Mouse (Mus musculus) bone marrow macrophage, adult 2 months (primary cell): ENCODE data around the gene Gm9999. TPM values are rescaled to one million over a fixed set of nuclear protein-coding genes. Genes with fewer than 3 reads are reported as not detected.
A peak's percentile ranks its signal among the peaks of the same experiment; 100 is the strongest.

Experiments used
- H3K27ac ChIP-seq: 2 replicates; pipeline ENCODE4 v1.5.1; 2012; ENCODE audit warnings: low read depth, low read length; ENCODE audit not compliant: insufficient read depth
- H3K4me1 ChIP-seq: 2 replicates; pipeline ENCODE4 v1.6.1; 2012; ENCODE audit warnings: low read length; ENCODE audit not compliant: control insufficient read depth, insufficient read depth
- H3K4me3 ChIP-seq: 2 replicates; pipeline ENCODE4 v1.5.1; 2012; ENCODE audit warnings: mild to moderate bottlenecking, low read length, moderate library complexity; ENCODE audit not compliant: insufficient read depth
- CTCF ChIP-seq: IDR thresholded peaks from 2 replicates; pipeline ENCODE4 v1.5.1; 2012; ENCODE audit warnings: low read depth, mild to moderate bottlenecking, low read length, moderate library complexity
- POLR2A ChIP-seq: IDR thresholded peaks from 2 replicates; pipeline ENCODE4 v1.6.1; 2012; ENCODE audit warnings: mild to moderate bottlenecking, low read depth, low read length, borderline replicate concordance
- polyA plus RNA-seq: library from polyadenylated mRNA; stranded (reverse); fragments of >200 nt; gene quantifications from 2 replicates; pipeline ENCODE4 v1.2.4, GENCODE M21; 2012; ENCODE audit not compliant: missing spikeins, insufficient read depth, insufficient read length

Gm9999 gene
- polyA plus RNA-seq, 1 experiment = not detected

GRCm38 (mm10) chr7:46997644-46998395 lies 14.4 kb downstream of the Gm9999 start:
- Histone ChIP-seq H3K4me1 (peaks cover 28% of the 10 kb centered on the region), H3K27ac (no peak overlapping the region), H3K4me3 (no peak overlapping the region)
- TF ChIP-seq CTCF (no peak), POLR2A (no peak)

DNA sequence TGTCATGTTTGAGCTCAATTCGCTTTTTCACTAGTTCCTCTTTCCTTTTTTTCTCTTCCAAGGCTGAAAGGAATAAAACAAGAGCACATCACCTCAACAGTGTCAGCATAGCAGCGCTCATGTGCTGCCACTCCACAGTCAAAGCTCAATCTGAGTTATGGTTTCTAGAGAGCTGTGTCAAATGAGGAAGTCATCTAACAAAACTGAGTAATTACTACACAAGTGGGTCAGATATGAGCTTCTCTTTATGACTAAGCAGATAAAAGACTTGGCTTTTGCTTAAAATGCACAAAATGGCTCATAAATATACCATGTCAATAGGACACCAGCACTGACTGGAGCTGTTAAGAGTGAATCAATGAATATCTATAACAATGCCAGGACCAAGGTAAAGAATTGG lies 15.6 kb downstream of the Gm9999 start:
- Histone ChIP-seq H3K4me1 (peaks cover 34% of the 10 kb centered on the region), H3K27ac (0 out of 2 replicates have a peak overlapping the region, but pooled peaks have one; percentile 43), H3K4me3 (no peak overlapping the region)
- TF ChIP-seq CTCF = no peak

DNA sequence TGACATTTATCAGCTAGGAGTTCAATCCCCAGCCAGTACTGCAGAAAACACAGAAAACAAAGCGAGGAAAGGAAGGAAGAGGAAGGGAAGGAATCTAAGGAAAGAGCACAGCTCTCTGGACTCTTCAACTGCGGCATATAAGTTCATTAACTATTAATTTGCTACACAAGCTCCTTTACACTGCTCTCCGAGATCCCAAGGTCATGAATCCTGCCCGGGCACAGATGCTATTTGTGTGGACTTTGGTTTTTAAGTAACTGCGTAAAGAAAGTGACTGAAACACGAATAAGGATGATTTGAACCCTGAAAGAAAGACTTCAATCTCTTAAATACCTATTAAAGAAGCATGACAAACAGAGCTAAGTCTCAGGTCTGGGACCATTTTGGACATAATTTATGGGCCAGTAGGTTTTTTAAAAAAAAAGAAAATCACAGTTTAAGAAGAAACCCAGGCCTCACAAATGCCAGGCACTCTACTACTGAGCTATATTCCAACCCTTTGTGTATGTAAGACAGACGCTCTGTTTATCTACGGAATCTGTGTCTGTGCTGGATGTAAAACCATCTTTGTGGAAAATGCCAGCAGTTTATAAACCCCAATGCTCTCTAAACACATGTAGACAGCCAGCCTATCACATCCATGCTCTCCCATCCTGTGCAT lies 16.7 kb downstream of the Gm9999 start:
- H3K4me3 ChIP-seq = no peak overlapping the region
- H3K27ac ChIP-seq = no peak overlapping the region
- H3K4me1 ChIP-seq = peaks cover 34% of the 10 kb centered on the region
- no peak for TF ChIP-seq POLR2A
- TF ChIP-seq CTCF = no peak

DNA sequence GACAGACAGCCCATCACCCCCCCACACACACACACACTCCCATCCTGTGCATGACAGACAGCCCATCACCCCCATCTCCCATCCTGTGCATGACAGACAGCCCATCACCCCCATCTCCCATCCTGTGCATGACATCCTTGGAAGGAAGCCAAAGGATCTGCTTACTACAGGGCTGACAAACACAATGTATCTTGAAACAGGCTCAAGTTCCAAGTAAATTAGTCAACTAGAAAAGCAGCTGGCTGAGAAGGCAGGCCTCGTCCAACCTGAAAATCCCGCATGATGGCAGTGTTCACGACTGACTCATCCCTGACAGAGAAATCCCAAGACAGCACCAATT lies 17.2 kb downstream of the Gm9999 start:
- Histone ChIP-seq H3K27ac (no peak overlapping the region), H3K4me3 (no peak overlapping the region), H3K4me1 (peaks cover 34% of the 10 kb centered on the region)
- TF ChIP-seq CTCF = no peak
- no peak for TF ChIP-seq POLR2A

- no peak overlapping the region for H3K4me3 ChIP-seq
- no peak overlapping the region for H3K27ac ChIP-seq
- TF ChIP-seq CTCF = no peak
- TF ChIP-seq POLR2A = no peak
- peaks cover 34% of the 10 kb centered on the region for H3K4me1 ChIP-seq
Observed at GRCm38 (mm10) chr7:47001125-47001899, 17.9 kb downstream of the Gm9999 start.

DNA sequence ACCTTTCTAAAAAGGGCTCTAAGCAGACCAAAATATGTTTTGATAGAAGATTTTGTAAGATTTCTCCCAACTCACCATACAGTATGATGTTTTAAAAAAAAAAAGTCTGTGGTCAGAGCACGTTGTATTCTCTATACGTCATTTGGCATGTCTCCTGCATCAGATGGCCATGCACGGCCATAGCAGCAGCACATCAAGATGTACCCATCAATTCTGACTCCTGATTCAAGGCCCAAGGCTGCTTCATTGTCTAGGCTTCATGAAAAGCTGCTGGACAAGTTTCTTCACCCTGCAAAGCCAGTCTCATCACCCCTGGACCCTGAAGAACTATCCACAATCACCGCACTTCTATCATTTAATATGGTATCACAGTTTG lies 18.5 kb downstream of the Gm9999 start:
- H3K27ac ChIP-seq = no peak overlapping the region
- TF ChIP-seq CTCF (no peak), POLR2A (no peak)
- peaks cover 34% of the 10 kb centered on the region for H3K4me1 ChIP-seq
- no peak overlapping the region for H3K4me3 ChIP-seq

- H3K4me1 ChIP-seq = peaks cover 28% of the 10 kb centered on the region
- TF ChIP-seq CTCF = no peak
- no peak for TF ChIP-seq POLR2A
- no peak overlapping the region for H3K27ac ChIP-seq
Observed at GRCm38 (mm10) chr7:47003411-47004115, 20.2 kb downstream of the Gm9999 start.

DNA sequence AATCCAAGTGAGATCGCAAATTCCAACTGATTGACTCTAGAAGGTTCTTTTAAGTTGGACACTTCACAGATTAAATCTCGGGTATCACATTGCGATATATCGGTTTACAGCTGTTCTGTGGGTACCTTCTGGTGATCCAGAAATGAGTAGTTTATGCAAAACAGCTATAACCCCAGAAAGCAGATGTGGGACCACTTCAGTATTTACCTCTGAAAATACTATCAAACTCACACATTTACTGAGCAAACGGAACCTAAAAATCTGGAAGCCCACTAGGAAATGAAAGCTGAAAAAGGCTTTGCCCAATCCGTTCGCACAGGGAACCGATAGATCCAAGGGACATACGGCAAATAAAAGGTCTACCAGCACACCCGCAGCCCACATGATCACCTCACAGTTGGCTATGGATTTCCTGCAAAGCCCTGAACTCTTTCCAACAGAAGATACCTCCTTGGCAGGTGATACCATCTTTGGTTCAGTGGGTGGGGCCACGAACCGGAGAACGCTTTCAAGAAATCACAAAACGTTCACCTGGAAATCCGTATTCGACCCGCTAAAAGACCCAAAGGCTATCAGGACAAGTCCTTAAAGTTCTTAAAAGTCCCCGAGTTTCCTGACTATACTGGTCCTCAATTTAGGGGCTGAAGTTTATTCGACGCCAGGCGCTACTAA lies 23.9 kb downstream of the Gm9999 start:
- Histone ChIP-seq H3K4me3 (peak overlapping the region; percentile 77), H3K27ac (peak overlapping the region; percentile 79), H3K4me1 (peaks cover 13% of the 10 kb centered on the region)
- no peak for TF ChIP-seq CTCF
- TF ChIP-seq POLR2A = no peak

More at GRCm38 (mm10) chr7:47003411-47004115, 20.2 kb downstream of the Gm9999 start:
- no peak overlapping the region for H3K4me3 ChIP-seq

GRCm38 (mm10) chr7:47007818-47008167 lies 24.4 kb downstream of the Gm9999 start:
- Histone ChIP-seq H3K4me1 (peaks cover 17% of the 10 kb centered on the region), H3K27ac (peak overlapping the region; percentile 79), H3K4me3 (peak overlapping the region; percentile 77)
- TF ChIP-seq POLR2A = no peak
- TF ChIP-seq CTCF = peak; percentile 43
